Mouse (Mus musculus): ENCODE measurements at regions not wholly inside any gene's neighbourhood (a gene's known extent, or its start where the extent isn't known, plus 50 kb on each side); places are given as distances from the start of the nearest gene placed in this dataset.

DNA sequence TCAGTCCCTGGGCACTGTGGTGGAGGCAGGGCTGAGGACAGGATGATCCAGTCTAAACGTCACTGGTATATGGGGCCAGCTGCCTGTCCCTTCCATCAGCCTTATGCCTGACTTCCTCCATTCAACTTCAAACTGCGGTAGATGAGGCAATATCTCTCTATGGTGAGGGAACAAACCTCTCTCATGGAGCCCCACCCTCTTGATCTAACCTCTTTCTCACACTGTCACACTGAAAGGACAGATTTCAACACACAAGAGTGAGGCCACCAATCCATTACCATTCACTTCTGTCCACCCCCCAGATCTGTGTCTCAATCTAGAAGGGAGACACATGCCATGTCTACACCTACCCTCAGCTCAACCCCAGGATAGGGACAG is 92.5 kb upstream of the Smad3 start:
- in situ Hi-C loops (cut with MboI, MseI): no loop called here

DNA sequence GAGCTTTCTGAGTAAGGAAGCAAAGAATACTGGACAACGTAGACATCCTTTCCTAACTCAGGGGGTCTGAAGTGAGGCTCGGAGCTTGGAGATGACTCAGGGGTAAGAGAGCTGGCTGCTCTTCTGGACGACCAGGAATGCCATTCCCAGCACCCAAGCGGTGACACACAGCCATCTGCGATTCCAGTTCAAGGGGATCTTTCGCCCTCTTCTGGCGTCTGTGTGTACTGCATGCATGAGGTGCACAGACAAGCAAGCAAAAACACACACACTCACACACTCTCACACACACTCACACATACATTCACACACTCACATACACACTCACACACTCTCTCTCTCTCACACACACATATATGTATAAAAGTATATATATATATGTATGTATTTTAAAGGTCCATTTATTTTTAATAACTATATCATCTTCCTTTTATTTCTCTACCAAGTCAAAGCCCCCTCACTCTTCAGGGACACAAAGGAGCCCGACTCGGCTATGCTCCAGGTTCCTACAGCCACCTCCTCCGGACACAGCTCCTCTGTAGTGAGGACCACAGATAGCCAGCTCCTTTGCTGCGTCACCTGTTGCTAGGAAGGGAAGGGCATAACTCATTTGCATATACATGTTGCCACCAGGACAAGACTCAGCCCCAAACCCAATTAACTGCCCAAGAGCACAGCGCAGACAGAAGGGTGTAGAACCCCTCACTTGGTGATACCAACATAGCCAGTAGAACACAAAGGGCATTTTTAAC is 91.9 kb upstream of the Smad3 start:
- in situ Hi-C loops (cut with MboI, MseI): no loop called here

GRCm38 (mm10) chr9:63843883-63844485 is 86.2 kb upstream of the Smad3 start:
- in situ Hi-C loops (cut with MboI, MseI): loop anchor here (5.0 kb wide), 1 partner anchor 707 kb away; no protein-coding TSS in a partner anchor

DNA sequence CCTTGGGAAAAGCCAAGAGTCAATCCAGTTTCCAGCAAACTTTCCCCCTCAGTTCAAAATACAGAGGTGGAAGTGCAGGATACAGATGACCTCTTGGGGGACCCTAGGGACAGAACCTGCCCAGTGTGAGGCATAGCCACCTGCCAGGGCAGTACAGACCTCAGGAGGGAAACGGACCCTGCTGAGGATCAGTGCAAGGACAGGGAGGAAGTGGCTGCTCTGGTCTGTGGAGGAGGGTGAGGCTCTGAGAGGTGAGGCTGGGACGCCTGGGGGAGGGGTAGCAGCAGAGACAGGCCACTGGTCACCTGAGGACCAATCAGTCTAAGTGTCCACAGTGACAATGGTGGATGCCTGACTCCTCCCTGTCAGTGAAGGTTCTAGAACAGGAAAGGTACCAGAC is 85.6 kb upstream of the Smad3 start:
- in situ Hi-C loops (cut with MboI, MseI): loop anchor here (5.0 kb wide), 1 partner anchor 706 kb away; no protein-coding TSS in a partner anchor

- in situ Hi-C loops (cut with MboI, MseI): loop anchor here (5.0 kb wide), 1 partner anchor 704 kb away; no protein-coding TSS in a partner anchor
These were observed 83.3 kb upstream of the Smad3 start for GRCm38 (mm10) chr9:63841102-63841501.

GRCm38 (mm10) chr9:63838996-63839772 is 81.4 kb upstream of the Smad3 start:
- in situ Hi-C loops (cut with MboI, MseI): no loop called here

GRCm38 (mm10) chr9:63837552-63837951 is 79.8 kb upstream of the Smad3 start:
- in situ Hi-C loops (cut with MboI, MseI): no loop called here

DNA sequence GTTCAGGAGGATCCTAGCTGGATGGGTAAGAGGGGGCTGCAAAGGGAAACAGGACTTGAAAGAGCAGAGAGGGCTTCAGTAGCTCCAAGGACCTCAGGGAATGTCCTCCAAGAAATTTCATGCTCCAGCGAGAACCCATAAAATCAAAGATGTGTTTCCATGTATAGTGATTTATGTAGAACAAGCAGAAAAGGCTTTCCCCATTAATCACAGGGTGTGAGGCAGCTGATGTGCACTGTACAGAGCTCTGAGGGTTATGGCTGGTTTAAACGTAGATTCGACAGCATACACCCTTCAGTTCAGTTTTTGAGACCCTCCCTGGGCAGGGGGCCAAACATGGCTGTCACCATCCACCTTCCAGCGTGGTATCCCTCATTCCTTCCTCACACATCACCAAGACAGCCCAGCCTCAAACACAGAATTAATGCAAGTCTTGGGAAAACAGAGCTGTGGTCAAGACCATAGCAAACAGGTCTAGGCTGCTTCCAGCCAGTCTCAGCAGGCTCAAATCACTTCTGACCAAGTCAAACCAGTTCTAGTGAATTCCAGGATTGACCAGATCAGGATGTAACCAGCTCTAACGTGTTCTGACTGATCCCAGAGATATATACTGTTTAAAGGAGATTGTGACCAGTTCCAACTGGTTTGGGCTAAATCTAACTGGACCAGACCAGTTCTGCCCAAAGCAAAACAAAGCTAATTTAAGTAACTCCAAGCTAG is 78.9 kb upstream of the Smad3 start:
- in situ Hi-C loops (cut with MboI, MseI): no loop called here

- in situ Hi-C loops (cut with MboI, MseI): no loop called here
These were observed 78.2 kb upstream of the Smad3 start for GRCm38 (mm10) chr9:63836036-63836435.

DNA sequence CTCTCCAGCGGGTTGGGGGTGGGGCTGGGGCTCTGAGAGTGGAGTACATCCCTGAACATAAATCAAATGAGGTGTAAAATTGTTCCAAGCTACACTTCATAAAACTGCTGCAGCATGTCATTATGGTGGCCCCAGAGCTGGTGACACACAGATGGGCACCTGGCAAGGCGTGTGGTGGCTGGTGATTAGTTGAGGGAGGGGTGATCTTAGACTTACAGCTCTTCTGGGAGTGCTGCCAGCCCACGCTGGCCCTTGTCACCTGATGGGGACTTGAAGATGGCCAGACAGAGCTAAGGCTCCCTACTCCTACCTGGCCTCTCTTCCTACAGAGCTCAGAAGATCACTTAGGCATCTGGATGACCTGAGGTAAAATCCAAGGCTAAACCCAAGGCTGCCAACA is 76.6 kb upstream of the Smad3 start:
- in situ Hi-C loops (cut with MboI, MseI): no loop called here

DNA sequence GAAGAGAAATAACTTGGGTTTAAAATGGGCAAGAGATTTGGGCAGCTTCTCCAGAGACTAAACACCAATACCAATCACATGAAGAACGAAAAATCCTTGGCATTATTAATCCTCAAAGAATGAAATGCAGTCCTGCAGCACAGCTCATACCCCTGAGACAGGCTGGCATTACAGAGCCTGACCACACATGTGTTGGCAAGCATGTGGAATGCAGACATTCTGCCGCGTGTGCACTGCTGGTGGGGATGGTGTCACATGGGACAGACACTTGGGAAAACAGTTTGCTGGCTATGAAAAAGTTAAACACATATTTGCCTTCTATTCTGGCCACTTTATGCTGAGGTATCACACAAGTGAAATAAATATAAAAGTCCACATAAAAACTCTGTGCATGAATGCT is 60.4 kb upstream of the Smad3 start:
- in situ Hi-C loops (cut with MboI, MseI): no loop called here

- in situ Hi-C loops (cut with MboI, MseI): no loop called here
These were observed 58.7 kb upstream of the Smad3 start for GRCm38 (mm10) chr9:63816540-63816939.

GRCm38 (mm10) chr9:63809901-63810587 is 52.2 kb upstream of the Smad3 start:
- in situ Hi-C loops (cut with MboI, MseI): no loop called here

Measured in T-helper 1 cell (primary cell).